Mouse (Mus musculus) hindbrain, embryonic 14.5 days (tissue): ENCODE data around the gene Tead1. TPM values are rescaled to one million over a fixed set of nuclear protein-coding genes. Genes with fewer than 3 reads are reported as not detected.

Experiments
- ATAC-seq: fragments of 200-750 bp; cut with Nextera tagmentation; 2 replicates; pipeline ENCODE4 v1.8.0; 2017; ENCODE audit warnings: moderate number of reproducible peaks, mild to moderate bottlenecking, moderate TSS enrichment, moderate library complexity; ENCODE audit not compliant: low FRiP score
- DNase-seq: peaks from one replicate; pipeline ENCODE4 v3.0.0-alpha.2; 2015; ENCODE audit warnings: low spot score
- H3K27ac ChIP-seq: fragments of 300-500 bp; sonication (generic); 2 replicates; pipeline ENCODE4 v1.5.1; 2014; ENCODE audit warnings: mild to moderate bottlenecking, moderate library complexity
- H3K27me3 ChIP-seq: fragments of 300-500 bp; sonication (generic); 2 replicates; pipeline ENCODE4 v1.6.1; 2014; ENCODE audit warnings: mild to moderate bottlenecking, low read length, mixed read lengths; ENCODE audit not compliant: control insufficient read depth, insufficient read depth
- H3K36me3 ChIP-seq: fragments of 300-500 bp; sonication (generic); replicated peaks from 2 replicates; pipeline ENCODE4 v1.6.1; 2014; ENCODE audit not compliant: control insufficient read depth, insufficient read depth
- H3K4me1 ChIP-seq: fragments of 300-500 bp; sonication (generic); replicated peaks from 2 replicates; pipeline ENCODE4 v1.6.1; 2014; ENCODE audit warnings: antibody characterized with exemption, low read length, mixed read lengths; ENCODE audit not compliant: control insufficient read depth, insufficient read depth
- H3K4me2 ChIP-seq: fragments of 300-500 bp; sonication (generic); replicated peaks from 2 replicates; pipeline ENCODE4 v1.6.1; 2014; ENCODE audit warnings: mild to moderate bottlenecking, moderate library complexity
- H3K4me3 ChIP-seq: fragments of 300-500 bp; sonication (generic); replicated peaks from 2 replicates; pipeline ENCODE4 v1.5.1; 2014; ENCODE audit warnings: mild to moderate bottlenecking, low read length
- H3K9ac ChIP-seq: fragments of 300-500 bp; sonication (generic); 2 replicates; pipeline ENCODE4 v1.6.1; 2014
- H3K9me3 ChIP-seq: fragments of 300-500 bp; sonication (generic); 2 replicates; pipeline ENCODE4 v1.6.1; 2016; ENCODE audit warnings: low read length; ENCODE audit not compliant: control insufficient read depth
- WGBS: fragments of 180-500 bp; shearing (Covaris S2); extraction: QIAGEN DNeasy Blood & Tissue Kit; methylation state at CpG from one replicate; pipeline ENCODE4 v1.1.7; 2014; 5-methylcytosine and 5-hydroxymethylcytosine counted together
- polyA plus RNA-seq: library from polyadenylated mRNA; unstranded; fragments of >200 nt; fragmentation: Nextera tagmentation; extraction: Ambion mirVana; gene quantifications from 2 replicates; pipeline ENCODE4 v1.2.1, GENCODE M21; 2014

Tead1 gene
- polyA plus RNA-seq, 1 experiment from 2014 or later = 16.0 TPM

GRCm38 (mm10) chr7:112700082-112700481 is 21.0 kb downstream of the Tead1 start:
- Histone ChIP-seq H3K4me2 (no peak overlapping the region), H3K36me3 (no peaks in the 10 kb centered on the region), H3K27me3 (no peaks in the 10 kb centered on the region), H3K9me3 (no peaks in the 10 kb centered on the region), H3K27ac (no peak overlapping the region), H3K9ac (no peak overlapping the region), H3K4me1 (peaks cover 42% of the 10 kb centered on the region), H3K4me3 (no peak overlapping the region)
- no peak for ATAC-seq
- WGBS = 59% methylated on average over 5 of the region's 5 CpGs
- DNase-seq = no peak

DNA sequence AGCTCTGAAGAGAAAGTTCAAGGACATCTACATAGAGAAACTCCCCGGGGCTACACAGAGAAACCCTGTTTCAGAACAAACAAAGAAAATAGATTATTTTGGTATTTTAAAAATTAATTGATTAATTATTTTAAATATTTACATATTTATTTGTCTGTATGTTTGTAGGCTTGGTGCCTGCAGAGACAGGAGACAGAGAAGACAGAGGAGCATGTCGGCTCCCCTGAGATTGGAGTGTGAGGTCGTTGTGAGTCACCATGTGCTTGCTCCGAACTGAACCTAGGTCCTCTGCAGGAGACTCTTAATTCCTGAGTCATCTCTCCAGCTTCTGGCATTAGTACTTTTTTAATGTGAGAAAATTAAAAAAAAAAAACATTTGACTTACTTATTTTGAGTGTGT is 24.2 kb downstream of the Tead1 start:
- no peaks in the 10 kb centered on the region for H3K27me3 ChIP-seq
- H3K27ac ChIP-seq = no peak overlapping the region
- H3K9me3 ChIP-seq = no peaks in the 10 kb centered on the region
- H3K9ac ChIP-seq = no peak overlapping the region
- no peaks in the 10 kb centered on the region for H3K36me3 ChIP-seq
- H3K4me2 ChIP-seq = no peak overlapping the region
- peaks cover 19% of the 10 kb centered on the region for H3K4me1 ChIP-seq
- H3K4me3 ChIP-seq = no peak overlapping the region
- ATAC-seq (no peak), DNase-seq (no peak)
- WGBS = 88% methylated on average over 4 of the region's 4 CpGs

- 84% methylated on average over 9 of the region's 9 CpGs for WGBS
- H3K4me3 ChIP-seq = no peak overlapping the region
- no peak overlapping the region for H3K4me2 ChIP-seq
- ATAC-seq (no peak), DNase-seq (no peak)
- H3K27me3 ChIP-seq = no peaks in the 10 kb centered on the region
- no peak overlapping the region for H3K9ac ChIP-seq
- no peaks in the 10 kb centered on the region for H3K36me3 ChIP-seq
- H3K4me1 ChIP-seq = no peaks in the 10 kb centered on the region
- no peaks in the 10 kb centered on the region for H3K9me3 ChIP-seq
- no peak overlapping the region for H3K27ac ChIP-seq
Measured at GRCm38 (mm10) chr7:112705870-112706269, 26.8 kb downstream of the Tead1 start.

- no peak overlapping the region for H3K4me3 ChIP-seq
- 59% methylated on average over 3 of the region's 4 CpGs for WGBS
- H3K9me3 ChIP-seq = no peaks in the 10 kb centered on the region
- H3K36me3 ChIP-seq = no peaks in the 10 kb centered on the region
- no peak overlapping the region for H3K9ac ChIP-seq
- no peaks in the 10 kb centered on the region for H3K4me1 ChIP-seq
- no peaks in the 10 kb centered on the region for H3K27me3 ChIP-seq
- no peak overlapping the region for H3K27ac ChIP-seq
- no peak overlapping the region for H3K4me2 ChIP-seq
- ATAC-seq = no peak
- no peak for DNase-seq
Measured at GRCm38 (mm10) chr7:112706756-112707155, 27.6 kb downstream of the Tead1 start.

GRCm38 (mm10) chr7:112710409-112711107 is 31.4 kb downstream of the Tead1 start:
- 91% methylated on average over 7 of the region's 7 CpGs for WGBS
- Histone ChIP-seq H3K9me3 (no peaks in the 10 kb centered on the region), H3K9ac (no peak overlapping the region), H3K36me3 (no peaks in the 10 kb centered on the region), H3K4me1 (no peaks in the 10 kb centered on the region), H3K27me3 (no peaks in the 10 kb centered on the region), H3K27ac (no peak overlapping the region), H3K4me3 (no peak overlapping the region), H3K4me2 (no peak overlapping the region)
- ATAC-seq = no peak
- no peak for DNase-seq

DNA sequence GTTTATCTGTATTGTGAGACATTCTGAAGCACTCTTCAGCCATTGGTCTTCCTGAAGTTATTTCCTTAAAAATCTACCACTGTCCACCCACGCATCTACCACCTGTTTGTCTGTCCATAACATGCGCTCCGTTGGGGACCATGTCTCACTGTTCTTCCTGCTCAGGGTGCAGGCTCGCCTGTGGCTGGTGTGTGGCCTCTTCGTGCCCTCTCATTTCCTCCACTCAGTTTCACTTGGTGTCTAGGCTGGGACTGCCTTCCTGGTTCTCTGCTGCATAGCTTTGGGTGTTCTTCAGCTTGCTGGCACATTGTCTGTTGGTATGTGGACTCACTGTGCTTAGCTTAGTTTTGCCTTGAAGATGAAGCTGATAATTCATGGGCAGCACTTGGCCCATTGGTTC is 32.9 kb downstream of the Tead1 start:
- no peak overlapping the region for H3K27ac ChIP-seq
- H3K4me2 ChIP-seq = no peak overlapping the region
- DNase-seq (no peak), ATAC-seq (no peak)
- no peaks in the 10 kb centered on the region for H3K36me3 ChIP-seq
- 90% methylated on average over 5 of the region's 5 CpGs for WGBS
- H3K9ac ChIP-seq = no peak overlapping the region
- H3K9me3 ChIP-seq = no peaks in the 10 kb centered on the region
- H3K4me1 ChIP-seq = peaks cover 4% of the 10 kb centered on the region; the same call in 1 of the 2 replicates
- H3K27me3 ChIP-seq = no peaks in the 10 kb centered on the region
- no peak overlapping the region for H3K4me3 ChIP-seq

- no peaks in the 10 kb centered on the region for H3K27me3 ChIP-seq
- H3K9me3 ChIP-seq = no peaks in the 10 kb centered on the region
- WGBS = 59% methylated on average over 5 of the region's 5 CpGs
- no peak overlapping the region for H3K4me3 ChIP-seq
- no peak overlapping the region for H3K27ac ChIP-seq
- ATAC-seq (no peak), DNase-seq (no peak)
- no peaks in the 10 kb centered on the region for H3K36me3 ChIP-seq
- no peak overlapping the region for H3K9ac ChIP-seq
- H3K4me2 ChIP-seq = no peak overlapping the region
- peaks cover 12% of the 10 kb centered on the region for H3K4me1 ChIP-seq
Measured at GRCm38 (mm10) chr7:112713509-112713908, 34.4 kb downstream of the Tead1 start.

- H3K36me3 ChIP-seq = no peaks in the 10 kb centered on the region
- ATAC-seq = no peak
- no peak overlapping the region for H3K4me3 ChIP-seq
- H3K9ac ChIP-seq = no peak overlapping the region
- H3K4me1 ChIP-seq = peaks cover 20% of the 10 kb centered on the region
- DNase-seq = no peak
- no peak overlapping the region for H3K27ac ChIP-seq
- WGBS = 74% methylated on average over 6 of the region's 6 CpGs
- H3K27me3 ChIP-seq = no peaks in the 10 kb centered on the region
- no peak overlapping the region for H3K4me2 ChIP-seq
- H3K9me3 ChIP-seq = no peaks in the 10 kb centered on the region
Measured at GRCm38 (mm10) chr7:112714783-112715182, 35.7 kb downstream of the Tead1 start.

GRCm38 (mm10) chr7:112716701-112717100 is 37.6 kb downstream of the Tead1 start:
- Histone ChIP-seq H3K4me3 (no peak overlapping the region), H3K27me3 (no peaks in the 10 kb centered on the region), H3K4me1 (peaks cover 37% of the 10 kb centered on the region), H3K9me3 (no peaks in the 10 kb centered on the region), H3K4me2 (no peak overlapping the region), H3K9ac (no peak overlapping the region), H3K27ac (peak overlapping the region; percentile 51; the same call in 1 of the 2 replicates), H3K36me3 (no peaks in the 10 kb centered on the region)
- DNase-seq (no peak), ATAC-seq (no peak)
- WGBS = 79% methylated on average over 6 of the region's 6 CpGs

DNA sequence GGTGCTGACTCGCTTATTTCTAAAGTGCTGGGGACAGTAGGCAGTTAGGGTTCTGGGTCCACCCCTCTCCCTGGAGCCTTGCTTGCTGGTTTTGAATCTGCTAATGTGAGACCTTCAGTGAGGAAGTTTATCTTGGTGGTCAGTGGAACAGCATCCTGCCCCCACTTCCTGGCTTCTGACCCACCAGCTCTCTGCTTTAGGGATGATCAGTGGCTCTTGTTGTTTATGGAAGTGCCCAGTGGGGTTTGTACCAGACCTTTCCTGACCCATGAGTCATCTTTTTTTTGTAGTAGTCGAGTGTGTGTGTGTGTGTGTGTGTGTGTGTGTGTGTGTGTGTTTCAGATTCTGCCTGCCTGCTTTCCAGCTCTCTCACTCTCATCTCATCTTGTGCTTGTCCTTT is 38.6 kb downstream of the Tead1 start:
- 40% methylated on average over 2 of the region's 2 CpGs for WGBS

More for the DNA sequence above, 38.6 kb downstream of the Tead1 start:
- Histone ChIP-seq H3K4me3 (no peak overlapping the region), H3K9ac (no peak overlapping the region), H3K4me1 (peaks cover 40% of the 10 kb centered on the region), H3K36me3 (no peaks in the 10 kb centered on the region), H3K9me3 (no peaks in the 10 kb centered on the region), H3K27ac (no peak overlapping the region), H3K4me2 (no peak overlapping the region), H3K27me3 (no peaks in the 10 kb centered on the region)
- DNase-seq (no peak), ATAC-seq (no peak)
